Mouse (Mus musculus): ENCODE measurements around the gene Tldc1. TPM values are rescaled to one million over a fixed set of nuclear protein-coding genes. Genes with fewer than 3 reads are reported as not detected.

Tldc1 gene
- polyA plus RNA-seq (2014; fragmentation: Illumina TruSeq; extraction: RNeasy Lipid Tissue Mini Kit (QIAGEN cat#74804); ENCODE audit: low replicate concordance): 0.97 TPM

GRCm38 (mm10) chr8:119778263-119778662, at the start of gene Tldc1:
TSS of gene Tldc1 (minus strand) at chr8:119778416.

Other genes starting within 250 kb of the Tldc1 start
- gene Mbtps1, start 219.7 kb downstream of the Tldc1 start, polyA plus RNA-seq (2014; fragmentation: Illumina TruSeq; extraction: RNeasy Lipid Tissue Mini Kit (QIAGEN cat#74804); ENCODE audit: low replicate concordance): 27.7 TPM
- gene Hsdl1, start 203.2 kb downstream of the Tldc1 start, polyA plus RNA-seq (2014; fragmentation: Illumina TruSeq; extraction: RNeasy Lipid Tissue Mini Kit (QIAGEN cat#74804); ENCODE audit: low replicate concordance): 11.4 TPM
- gene Dnaaf1, start 203.2 kb downstream of the Tldc1 start, polyA plus RNA-seq (2014; fragmentation: Illumina TruSeq; extraction: RNeasy Lipid Tissue Mini Kit (QIAGEN cat#74804); ENCODE audit: low replicate concordance): 0.41 TPM
- gene Taf1c, start 173.2 kb downstream of the Tldc1 start, polyA plus RNA-seq (2014; fragmentation: Illumina TruSeq; extraction: RNeasy Lipid Tissue Mini Kit (QIAGEN cat#74804); ENCODE audit: low replicate concordance): not detected
- not detected for gene Adad2, start 165.7 kb downstream of the Tldc1 start, polyA plus RNA-seq (2014; fragmentation: Illumina TruSeq; extraction: RNeasy Lipid Tissue Mini Kit (QIAGEN cat#74804); ENCODE audit: low replicate concordance)
- not detected for gene Kcng4, start 142.7 kb downstream of the Tldc1 start, polyA plus RNA-seq (2014; fragmentation: Illumina TruSeq; extraction: RNeasy Lipid Tissue Mini Kit (QIAGEN cat#74804); ENCODE audit: low replicate concordance)
- 2.6 TPM for gene Wfdc1, start 112.1 kb downstream of the Tldc1 start, polyA plus RNA-seq (2014; fragmentation: Illumina TruSeq; extraction: RNeasy Lipid Tissue Mini Kit (QIAGEN cat#74804); ENCODE audit: low replicate concordance)
- not detected for gene Atp2c2, start 78.4 kb downstream of the Tldc1 start, polyA plus RNA-seq (2014; fragmentation: Illumina TruSeq; extraction: RNeasy Lipid Tissue Mini Kit (QIAGEN cat#74804); ENCODE audit: low replicate concordance)
- 0.33 TPM for gene Cotl1, start 62.1 kb upstream of the Tldc1 start, polyA plus RNA-seq (2014; fragmentation: Illumina TruSeq; extraction: RNeasy Lipid Tissue Mini Kit (QIAGEN cat#74804); ENCODE audit: low replicate concordance)
- gene Klhl36, start 83.8 kb upstream of the Tldc1 start, polyA plus RNA-seq (2014; fragmentation: Illumina TruSeq; extraction: RNeasy Lipid Tissue Mini Kit (QIAGEN cat#74804); ENCODE audit: low replicate concordance): not detected
- 20.4 TPM for gene Usp10, start 131.9 kb upstream of the Tldc1 start, polyA plus RNA-seq (2014; fragmentation: Illumina TruSeq; extraction: RNeasy Lipid Tissue Mini Kit (QIAGEN cat#74804); ENCODE audit: low replicate concordance)
- gene Gm20388, start 132.4 kb upstream of the Tldc1 start, polyA plus RNA-seq (2014; fragmentation: Illumina TruSeq; extraction: RNeasy Lipid Tissue Mini Kit (QIAGEN cat#74804); ENCODE audit: low replicate concordance): 2.7 TPM
- gene Crispld2, start 214.0 kb upstream of the Tldc1 start, polyA plus RNA-seq (2014; fragmentation: Illumina TruSeq; extraction: RNeasy Lipid Tissue Mini Kit (QIAGEN cat#74804); ENCODE audit: low replicate concordance): 1.4 TPM

All from small intestine, adult 10 weeks (tissue).